22 mouse cellular contexts compared by ENCODE assay signal in the genomic region with DNA sequence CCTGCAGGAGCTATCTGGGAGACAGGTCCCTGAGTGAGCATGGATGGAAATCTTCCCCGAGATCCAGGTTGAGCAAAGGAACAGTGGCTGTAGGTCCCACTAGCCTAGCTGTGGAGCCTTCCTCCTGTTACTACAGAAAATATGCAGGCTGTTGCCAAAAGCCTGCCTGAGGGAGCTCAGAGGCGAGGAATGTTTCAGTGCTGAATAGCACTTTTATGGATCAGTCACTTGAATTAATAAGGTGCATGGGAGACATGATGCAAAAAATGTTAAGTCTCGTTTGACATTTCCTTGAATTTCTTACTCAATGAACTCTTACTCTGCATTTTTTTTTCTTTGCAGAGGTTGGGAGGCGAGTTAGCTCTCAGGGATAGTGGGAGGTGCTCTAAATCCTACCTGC.
DNase-seq lines count a peak whose midpoint lies in the region; ATAC-seq and TF ChIP-seq lines count a peak whose summit lies in the region.
"Had no signal": no experiment of that assay in that cellular context is flagged by ENCODE, and none has a peak within 500 bp of the region (broad histone marks: within the 10 kb centered on the region; RNA-seq: fewer than 3 reads in every experiment).

No protein-coding gene starts in this region.

- no peak overlapping the region for H3K4me2 ChIP-seq in limb, embryonic 13.5 days (replicated peaks)
- H3K4me2 ChIP-seq in liver, postnatal 0 days (ENCODE audit: low read depth, low read length), result no peak overlapping the region
- H3K4me2 ChIP-seq: embryonic facial prominence, embryonic 13.5 days; hindbrain, embryonic 12.5 days had no signal

- intact Hi-C loops in gastrocnemius, adult 2 months (cut with DNase I), result no loop called here

- no peaks in the 10 kb centered on the region for H3K36me3 ChIP-seq in limb, embryonic 13.5 days
- H3K36me3 ChIP-seq in limb, embryonic 10.5 days, result no peaks in the 10 kb centered on the region
- H3K36me3 ChIP-seq in liver, postnatal 0 days (replicated peaks; ENCODE audit: insufficient read depth, low read length), result no peaks in the 10 kb centered on the region
- H3K36me3 ChIP-seq: embryonic facial prominence, embryonic 13.5 days; forebrain, embryonic 10.5 days; heart, embryonic 10.5 days; hindbrain, embryonic 12.5 days had no signal

- TF ChIP-seq POLR2A in brain, embryonic 14.5 days (IDR thresholded peaks at IDR 0.05; ENCODE audit: borderline replicate concordance, extremely low read depth, insufficient read depth, insufficient read length, poor library complexity, severe bottlenecking), result no peak

- 44% methylated on average over 4 of the region's 4 CpGs for WGBS in limb, embryonic 13.5 days
- 69% methylated on average over 4 of the region's 4 CpGs for WGBS in limb, embryonic 10.5 days
- WGBS in liver, postnatal 0 days (ENCODE audit: insufficient replicate concordance), result 71% methylated on average over 4 of the region's 4 CpGs

- no peak overlapping the region for H3K9ac ChIP-seq in limb, embryonic 13.5 days
- no peak overlapping the region for H3K9ac ChIP-seq in liver, postnatal 0 days (replicated peaks)
- H3K9ac ChIP-seq: embryonic facial prominence, embryonic 13.5 days; hindbrain, embryonic 12.5 days had no signal

- H3K9me3 ChIP-seq in limb, embryonic 13.5 days, result no peaks in the 10 kb centered on the region
- no peaks in the 10 kb centered on the region for H3K9me3 ChIP-seq in limb, embryonic 10.5 days (replicated peaks)
- H3K9me3 ChIP-seq in liver, postnatal 0 days (ENCODE audit: low read length), result no peaks in the 10 kb centered on the region
- H3K9me3 ChIP-seq: embryonic facial prominence, embryonic 13.5 days; heart, embryonic 10.5 days; hindbrain, embryonic 12.5 days had no signal

- ATAC-seq in limb, embryonic 13.5 days (ENCODE audit: low FRiP score, low read depth), result peak; percentile 74; the same call in 1 of the 2 replicates
- ATAC-seq in liver, postnatal 0 days, result no peak
- ATAC-seq: forebrain, embryonic 14.5 days; hindbrain, embryonic 16.5 days had no signal

- H3K4me3 ChIP-seq in gastrocnemius, adult 2 months, result no peak overlapping the region
- H3K4me3 ChIP-seq in limb, embryonic 13.5 days, result no peak overlapping the region
- H3K4me3 ChIP-seq in limb, embryonic 10.5 days, result no peak overlapping the region
- H3K4me3 ChIP-seq in liver, postnatal 0 days (ENCODE audit: low read depth, low read length), result no peak overlapping the region
- H3K4me3 ChIP-seq: embryonic facial prominence, embryonic 13.5 days; erythroblast, embryonic 14.5 days; forebrain, embryonic 10.5 days; heart, embryonic 10.5 days; hindbrain, embryonic 12.5 days had no signal

- TF ChIP-seq CTCF in gastrocnemius, adult 2 months (IDR thresholded peaks at IDR 0.05), result no peak
- no peak for TF ChIP-seq CTCF in brain, embryonic 14.5 days (IDR thresholded peaks at IDR 0.05; ENCODE audit: borderline replicate concordance, extremely low read depth, insufficient read depth, insufficient read length)
- TF ChIP-seq CTCF in liver, postnatal 0 days (IDR thresholded peaks at IDR 0.05; ENCODE audit: low read depth), result no peak

- H3K27me3 ChIP-seq in limb, embryonic 13.5 days, result no peaks in the 10 kb centered on the region
- no peaks in the 10 kb centered on the region for H3K27me3 ChIP-seq in limb, embryonic 10.5 days (ENCODE audit: low read depth, poor library complexity, severe bottlenecking)
- H3K27me3 ChIP-seq in liver, postnatal 0 days (ENCODE audit: insufficient read depth, low read length), result no peaks in the 10 kb centered on the region
- H3K27me3 ChIP-seq: embryonic facial prominence, embryonic 13.5 days; hindbrain, embryonic 12.5 days had no signal

- no peak for DNase-seq in gastrocnemius, adult 2 months
- DNase-seq in gastrocnemius, postnatal 10 days, result no peak
- no peak for DNase-seq in limb, embryonic 10.5 days (ENCODE audit: low spot score)
- peak; percentile 14 for DNase-seq in brain, embryonic 14.5 days (ENCODE audit: low read depth)
- no peak for DNase-seq in liver, postnatal 0 days
- DNase-seq in layer of hippocampus, postnatal 36 days, result no peak
- DNase-seq: adrenal gland, adult 8-10 months; adrenal gland, postnatal 36 days; cerebellum, adult 11-12 months; cerebellum, adult 9-10 months; cerebellum, postnatal 25 days; heart, adult 18-20 months; heart, postnatal 10 days; heart, postnatal 4 days had no signal

- H3K27ac ChIP-seq in gastrocnemius, adult 2 months, result peak overlapping the region; percentile 31; the same call in 1 of the 2 replicates
- H3K27ac ChIP-seq in limb, embryonic 13.5 days, result peak overlapping the region; percentile 52; the same call in 1 of the 2 replicates
- no peak overlapping the region for H3K27ac ChIP-seq in limb, embryonic 10.5 days
- no peak overlapping the region for H3K27ac ChIP-seq in liver, postnatal 0 days (ENCODE audit: low read depth)
- H3K27ac ChIP-seq: embryonic facial prominence, embryonic 13.5 days; forebrain, embryonic 10.5 days; heart, embryonic 10.5 days; hindbrain, embryonic 12.5 days had no signal

- peaks cover 12% of the 10 kb centered on the region for H3K4me1 ChIP-seq in limb, embryonic 13.5 days
- no peaks in the 10 kb centered on the region for H3K4me1 ChIP-seq in limb, embryonic 10.5 days
- no peaks in the 10 kb centered on the region for H3K4me1 ChIP-seq in liver, postnatal 0 days (ENCODE audit: insufficient read depth)
- H3K4me1 ChIP-seq: embryonic facial prominence, embryonic 13.5 days; forebrain, embryonic 10.5 days; heart, embryonic 10.5 days; hindbrain, embryonic 12.5 days had no signal

- TF ChIP-seq EP300 in liver, postnatal 0 days (IDR thresholded peaks at IDR 0.05; ENCODE audit: low read depth), result no peak

Comparison
In these comparisons a context has a peak if more than half of its experiments do, and no peak if none do; other contexts are left out.
1. H3K27ac ChIP-seq: peak in gastrocnemius, adult 2 months (single experiment) and limb, embryonic 13.5 days (single experiment); none in limb, embryonic 10.5 days (single experiment) and liver, postnatal 0 days (single experiment).